35 mouse cellular contexts compared by ENCODE assay signal in the genomic region with DNA sequence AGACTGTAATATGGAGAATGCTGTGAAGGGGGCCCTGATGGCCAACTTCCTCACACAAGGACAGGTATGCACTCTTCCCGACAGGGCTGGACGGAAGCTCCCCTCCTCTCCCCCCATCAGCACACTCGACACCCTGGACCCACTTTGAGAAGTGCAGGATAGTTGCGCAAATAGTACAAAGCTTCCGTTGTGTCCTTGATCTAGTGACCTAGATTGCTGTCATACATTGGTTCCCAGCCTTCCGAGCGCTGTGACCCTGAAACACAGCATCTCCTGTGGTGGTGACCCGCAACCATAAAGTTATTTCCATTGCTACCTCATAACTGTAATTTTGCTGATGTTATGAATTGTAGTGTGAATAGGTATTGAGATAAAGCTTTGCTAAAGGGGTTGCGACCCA.
"Had no signal": no experiment of that assay in that cellular context is flagged by ENCODE, and none has a peak within 500 bp of the region (broad histone marks: within the 10 kb centered on the region; RNA-seq: fewer than 3 reads in every experiment).

No protein-coding gene starts in this region.

- ATAC-seq: hindbrain, embryonic 16.5 days; hindbrain, postnatal 0 days; inflammation-experienced regulatory T-cells, adult 6 months; intestine, embryonic 15.5 days; intestine, embryonic 16.5 days; intestine, postnatal 0 days had no signal

- H3K27me3 ChIP-seq: heart, embryonic 12.5 days; heart, embryonic 13.5 days; heart, embryonic 15.5 days; hindbrain, embryonic 12.5 days; hindbrain, embryonic 13.5 days; hindbrain, embryonic 15.5 days; intestine, embryonic 15.5 days; kidney, embryonic 15.5 days had no signal

- DNase-seq: heart, postnatal 10 days; heart, postnatal 14 days; heart, postnatal 36 days; heart, postnatal 4 days; kidney, adult 11 months; kidney, adult 18-20 months; kidney, adult 2 months; kidney, adult 8-10 months; kidney, adult 9 months; kidney, postnatal 10 days; kidney, postnatal 14 days; kidney, postnatal 25 days; kidney, postnatal 36 days; kidney, postnatal 4 days; layer of hippocampus, adult 9-11 months; layer of hippocampus, postnatal 36 days had no signal

- H3K9ac ChIP-seq: heart, embryonic 12.5 days; heart, embryonic 13.5 days; heart, embryonic 15.5 days; hindbrain, embryonic 12.5 days; hindbrain, embryonic 13.5 days; hindbrain, embryonic 14.5 days; hindbrain, embryonic 15.5 days; intestine, embryonic 15.5 days; kidney, embryonic 15.5 days had no signal

- H3K9me3 ChIP-seq: heart, embryonic 10.5 days; heart, embryonic 12.5 days; heart, embryonic 13.5 days; heart, embryonic 15.5 days; hindbrain, embryonic 10.5 days; hindbrain, embryonic 12.5 days; hindbrain, embryonic 13.5 days; hindbrain, embryonic 15.5 days; intestine, embryonic 15.5 days; kidney, embryonic 15.5 days had no signal

- H3K4me3 ChIP-seq: heart, embryonic 10.5 days; heart, embryonic 12.5 days; heart, embryonic 13.5 days; heart, embryonic 15.5 days; hindbrain, embryonic 10.5 days; hindbrain, embryonic 12.5 days; hindbrain, embryonic 13.5 days; hindbrain, embryonic 15.5 days; intestine, embryonic 15.5 days; kidney, embryonic 15.5 days; layer of hippocampus, adult 2 months had no signal

- H3K4me1 ChIP-seq: heart, embryonic 13.5 days; heart, embryonic 15.5 days; hindbrain, embryonic 10.5 days; hindbrain, embryonic 12.5 days; hindbrain, embryonic 13.5 days; hindbrain, embryonic 15.5 days; intestine, embryonic 15.5 days; kidney, embryonic 15.5 days had no signal

- H3K27ac ChIP-seq: heart, embryonic 10.5 days; heart, embryonic 13.5 days; heart, embryonic 15.5 days; hindbrain, embryonic 10.5 days; hindbrain, embryonic 12.5 days; hindbrain, embryonic 13.5 days; hindbrain, embryonic 14.5 days; hindbrain, embryonic 15.5 days; hindbrain, postnatal 0 days; intestine, embryonic 15.5 days; kidney, embryonic 15.5 days; kidney, postnatal 0 days had no signal

- H3K4me2 ChIP-seq: heart, embryonic 11.5 days; heart, embryonic 12.5 days; heart, embryonic 13.5 days; heart, embryonic 15.5 days; hindbrain, embryonic 12.5 days; hindbrain, embryonic 13.5 days; hindbrain, embryonic 14.5 days; hindbrain, embryonic 15.5 days; intestine, embryonic 15.5 days; kidney, embryonic 15.5 days had no signal
